Mouse (Mus musculus) lung, embryonic 16.5 days (tissue): ENCODE results near the gene Stag1. TPM values are rescaled to one million over a fixed set of nuclear protein-coding genes. Genes with fewer than 3 reads are reported as not detected.

Experiments
- ATAC-seq: fragments of 200-750 bp; cut with Nextera tagmentation; 2 replicates; pipeline ENCODE4 v1.8.0; 2017; ENCODE audit warnings: low read depth, mild to moderate bottlenecking, moderate library complexity
- H3K27ac ChIP-seq: fragments of 300-500 bp; sonication (generic); 2 replicates; pipeline ENCODE4 v1.5.1; 2014; ENCODE audit warnings: mild to moderate bottlenecking, control low read depth, low read length
- H3K27me3 ChIP-seq: fragments of 300-500 bp; sonication (generic); 2 replicates; pipeline ENCODE4 v1.6.1; 2014; ENCODE audit warnings: low read depth, low read length, mixed read lengths; ENCODE audit not compliant: control insufficient read depth, insufficient read depth
- H3K36me3 ChIP-seq: fragments of 300-500 bp; sonication (generic); 2 replicates; pipeline ENCODE4 v1.6.1; 2014; ENCODE audit warnings: low read length; ENCODE audit not compliant: control insufficient read depth, insufficient read depth
- H3K4me1 ChIP-seq: fragments of 300-500 bp; sonication (generic); replicated peaks from 2 replicates; pipeline ENCODE4 v1.6.1; 2014; ENCODE audit warnings: low read length, mixed read lengths; ENCODE audit not compliant: control insufficient read depth, insufficient read depth
- H3K4me2 ChIP-seq: fragments of 300-500 bp; sonication (generic); 2 replicates; pipeline ENCODE4 v1.6.1; 2014; ENCODE audit warnings: low read depth, low read length, control low read depth
- H3K4me3 ChIP-seq: fragments of 300-500 bp; sonication (generic); 2 replicates; pipeline ENCODE4 v1.5.1; 2014; ENCODE audit warnings: mild to moderate bottlenecking, low read length, control low read depth
- H3K9ac ChIP-seq: fragments of 300-500 bp; sonication (generic); 2 replicates; pipeline ENCODE4 v1.6.1; 2014; ENCODE audit warnings: low read length, control low read depth
- H3K9me3 ChIP-seq: fragments of 300-500 bp; sonication (generic); 2 replicates; pipeline ENCODE4 v1.6.1; 2016; ENCODE audit warnings: low read length; ENCODE audit not compliant: control insufficient read depth
- whole genome bisulfite sequencing: fragments of 180-500 bp; shearing (Covaris S2); extraction: QIAGEN DNeasy Blood & Tissue Kit; methylation state at CpG from one replicate; pipeline ENCODE4 v1.1.7; 2014; 5-methylcytosine and 5-hydroxymethylcytosine counted together
- polyA plus RNA-seq: library from polyadenylated mRNA; unstranded; fragments of >200 nt; fragmentation: Nextera tagmentation; extraction: Ambion mirVana; gene quantifications from 2 replicates; pipeline ENCODE4 v1.2.1, GENCODE M21; 2015

The Stag1 gene
- polyA plus RNA-seq, 1 experiment from 2014 or later: 40.0 TPM

DNA sequence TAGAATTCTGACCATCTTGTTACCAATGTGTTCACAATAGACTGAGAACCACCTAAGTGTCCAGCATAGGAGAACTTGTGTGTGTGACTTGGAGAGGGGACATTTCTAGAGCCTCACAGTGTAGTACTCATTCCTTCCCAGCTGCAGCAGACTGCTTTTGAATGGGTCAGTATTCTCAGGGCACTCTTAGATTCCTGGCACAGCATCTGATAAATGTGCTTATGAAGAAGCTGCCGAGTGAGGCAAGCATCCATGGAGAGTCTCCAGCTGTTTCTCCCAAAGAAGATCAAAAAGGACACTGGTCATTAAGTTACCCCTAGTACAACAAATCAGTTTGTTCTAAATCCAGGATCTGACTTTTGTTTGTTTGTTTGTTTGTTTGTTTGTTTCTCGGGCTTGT, 24.3 kb upstream of the Stag1 start:
- no peaks in the 10 kb centered on the region for H3K9me3 ChIP-seq
- peaks cover 7% of the 10 kb centered on the region for H3K4me1 ChIP-seq
- 36% methylated on average over 2 of the region's 2 CpGs for WGBS
- no peak overlapping the region for H3K4me2 ChIP-seq
- no peaks in the 10 kb centered on the region for H3K27me3 ChIP-seq
- H3K4me3 ChIP-seq: no peak overlapping the region
- no peaks in the 10 kb centered on the region for H3K36me3 ChIP-seq
- H3K27ac ChIP-seq: no peak overlapping the region; the same call in 1 of the 2 replicates
- ATAC-seq: peak; percentile 67
- no peak overlapping the region for H3K9ac ChIP-seq

DNA sequence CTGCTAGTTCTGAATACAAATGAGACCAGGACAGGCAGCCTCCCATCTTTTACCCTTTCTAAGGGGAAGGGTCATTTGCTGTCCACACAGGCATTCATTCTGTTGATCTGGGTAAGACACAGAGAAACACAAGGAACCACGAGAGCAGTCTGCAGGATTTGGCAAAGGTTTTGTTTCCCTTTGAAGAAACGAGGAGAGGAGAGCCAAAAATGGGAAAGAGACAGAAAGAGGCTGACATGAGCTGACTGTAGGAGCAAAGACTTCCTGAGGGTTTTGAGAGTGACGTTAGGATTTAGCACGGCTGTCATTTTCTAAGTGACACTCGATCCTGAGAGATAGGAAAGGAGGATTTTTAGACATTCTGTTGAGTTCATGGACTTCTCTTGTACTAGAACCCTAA, 23.7 kb upstream of the Stag1 start:
- WGBS: 31% methylated on average over 5 of the region's 5 CpGs

DNA sequence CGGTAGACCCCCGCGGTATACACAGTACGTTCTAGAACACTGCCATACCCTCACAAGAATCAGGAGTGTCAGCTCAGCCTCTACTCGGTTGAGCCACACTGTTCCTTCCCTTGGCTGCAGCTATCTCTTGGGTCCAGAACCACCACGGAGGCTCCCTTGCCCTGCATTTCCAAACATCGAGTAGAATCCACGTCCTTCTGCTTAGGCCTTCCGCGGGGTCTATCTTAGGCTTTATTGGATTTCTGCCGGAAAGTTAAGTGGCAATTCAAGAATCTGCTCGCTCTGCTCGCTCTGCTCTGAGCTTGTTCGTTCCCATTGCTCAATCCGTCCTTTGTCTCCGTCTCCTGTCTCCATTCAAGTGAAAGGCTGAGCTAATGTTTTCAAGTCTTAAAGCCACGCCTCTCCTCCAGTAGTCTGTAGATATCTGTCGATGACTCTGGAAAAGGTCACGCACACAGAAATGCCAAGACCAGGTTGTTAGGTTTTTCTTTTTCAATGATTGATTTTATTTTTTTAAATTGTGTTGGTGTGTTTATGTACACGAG, 17.3 kb upstream of the Stag1 start:
- Histone ChIP-seq H3K27ac (peak overlapping the region; percentile 77), H3K4me3 (0 out of 2 replicates have a peak overlapping the region, but pooled peaks have one; percentile 3), H3K4me2 (peak overlapping the region; percentile 27), H3K9me3 (no peaks in the 10 kb centered on the region), H3K36me3 (no peaks in the 10 kb centered on the region), H3K4me1 (peaks cover 12% of the 10 kb centered on the region), H3K27me3 (no peaks in the 10 kb centered on the region), H3K9ac (no peak overlapping the region)
- WGBS: 57% methylated on average over 20 of the region's 20 CpGs
- peak; percentile 20; the same call in 1 of the 2 replicates for ATAC-seq

More for the DNA sequence above, 23.7 kb upstream of the Stag1 start:
- Histone ChIP-seq H3K4me3 (no peak overlapping the region), H3K4me1 (peaks cover 7% of the 10 kb centered on the region), H3K27me3 (no peaks in the 10 kb centered on the region), H3K9ac (no peak overlapping the region), H3K27ac (peak overlapping the region; percentile 24; the same call in 1 of the 2 replicates), H3K36me3 (no peaks in the 10 kb centered on the region), H3K4me2 (no peak overlapping the region), H3K9me3 (no peaks in the 10 kb centered on the region)
- ATAC-seq: peak; percentile 24; the same call in 1 of the 2 replicates

- no peak overlapping the region for H3K4me3 ChIP-seq
- ATAC-seq: peak; percentile 39; the same call in 1 of the 2 replicates
- no peak overlapping the region for H3K4me2 ChIP-seq
- H3K4me1 ChIP-seq: peaks cover 12% of the 10 kb centered on the region
- peak overlapping the region; percentile 56 for H3K27ac ChIP-seq
- no peaks in the 10 kb centered on the region for H3K27me3 ChIP-seq
- H3K9me3 ChIP-seq: no peaks in the 10 kb centered on the region
- H3K36me3 ChIP-seq: no peaks in the 10 kb centered on the region
- WGBS: 49% methylated on average over 13 of the region's 13 CpGs
- H3K9ac ChIP-seq: no peak overlapping the region
Observed at GRCm38 (mm10) chr9:100581543-100582492, 15.8 kb upstream of the Stag1 start.

DNA sequence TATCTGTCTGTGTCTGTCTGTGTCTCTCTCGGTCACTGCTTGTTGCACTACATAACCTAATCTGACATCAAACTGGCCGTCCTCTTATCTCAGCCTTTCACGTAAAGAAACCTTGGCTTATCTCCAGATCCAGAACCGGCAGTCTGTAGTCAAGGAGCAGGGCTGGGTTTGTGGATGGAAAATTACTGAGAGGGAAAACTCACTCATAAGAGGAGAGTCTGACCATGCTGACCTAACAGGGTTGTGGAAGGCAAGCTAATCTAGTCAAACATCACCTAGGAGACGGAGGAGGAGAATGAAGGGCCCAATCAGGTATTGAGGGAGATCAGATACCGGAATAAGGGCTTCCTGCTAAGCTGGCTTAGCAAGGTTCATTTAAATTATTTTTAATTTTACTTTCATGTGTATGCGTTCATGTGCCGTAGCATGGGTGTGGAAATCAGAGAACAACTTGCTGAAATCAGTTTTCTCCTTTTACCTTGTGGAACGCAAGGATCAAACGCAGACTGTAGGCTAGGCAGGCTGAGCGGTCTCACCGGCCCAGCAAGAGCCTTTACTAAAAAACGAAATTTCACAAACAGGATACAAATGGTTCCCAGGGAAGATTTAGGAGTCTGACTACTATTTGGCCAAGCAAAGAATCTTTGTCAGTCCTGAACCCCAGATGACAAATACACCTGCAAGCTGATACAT, 14.6 kb upstream of the Stag1 start:
- Histone ChIP-seq H3K4me2 (peak overlapping the region; percentile 28), H3K27ac (peak overlapping the region; percentile 77), H3K4me1 (peaks cover 12% of the 10 kb centered on the region), H3K27me3 (no peaks in the 10 kb centered on the region), H3K9ac (no peak overlapping the region), H3K36me3 (no peaks in the 10 kb centered on the region), H3K9me3 (no peaks in the 10 kb centered on the region), H3K4me3 (no peak overlapping the region; the same call in 1 of the 2 replicates)
- 33% methylated on average over 13 of the region's 13 CpGs for WGBS
- peak; percentile 91 for ATAC-seq

GRCm38 (mm10) chr9:100584031-100584430, 13.6 kb upstream of the Stag1 start:
- peaks cover 12% of the 10 kb centered on the region for H3K4me1 ChIP-seq
- H3K27ac ChIP-seq: peak overlapping the region; percentile 71
- no peaks in the 10 kb centered on the region for H3K27me3 ChIP-seq
- peak overlapping the region; percentile 50; the same call in 1 of the 2 replicates for H3K9ac ChIP-seq
- no peak overlapping the region for H3K4me2 ChIP-seq
- no peaks in the 10 kb centered on the region for H3K36me3 ChIP-seq
- no peaks in the 10 kb centered on the region for H3K9me3 ChIP-seq
- no peak for ATAC-seq
- WGBS: 50% methylated on average over 4 of the region's 4 CpGs
- no peak overlapping the region for H3K4me3 ChIP-seq

DNA sequence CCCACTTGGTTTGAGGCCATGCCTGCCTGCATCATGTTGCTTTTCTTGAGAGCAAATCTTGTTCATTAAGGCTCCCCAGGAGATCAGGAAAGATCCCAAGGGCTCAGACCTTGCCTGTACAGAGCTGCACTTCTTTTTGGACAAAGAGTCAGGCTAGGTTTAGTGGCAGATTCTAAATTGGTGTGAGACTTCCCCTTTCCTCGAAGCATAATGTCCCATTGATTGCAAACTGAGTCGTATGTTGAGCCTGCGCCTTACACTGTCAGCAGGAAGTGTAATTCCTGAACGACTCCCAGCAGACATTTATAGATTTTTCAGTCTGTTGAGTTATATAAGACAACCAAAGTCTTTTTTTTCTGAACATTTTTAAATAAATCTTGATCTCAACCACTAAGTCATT, 7.1 kb upstream of the Stag1 start:
- Histone ChIP-seq H3K9me3 (no peaks in the 10 kb centered on the region), H3K27ac (no peak overlapping the region), H3K4me3 (no peak overlapping the region), H3K9ac (no peak overlapping the region), H3K27me3 (no peaks in the 10 kb centered on the region), H3K4me2 (no peak overlapping the region), H3K4me1 (no peaks in the 10 kb centered on the region), H3K36me3 (no peaks in the 10 kb centered on the region)
- ATAC-seq: no peak
- 51% methylated on average over 4 of the region's 4 CpGs for WGBS

GRCm38 (mm10) chr9:100596317-100596716, 1.3 kb upstream of the Stag1 start:
- H3K4me2 ChIP-seq: no peak overlapping the region
- no peaks in the 10 kb centered on the region for H3K27me3 ChIP-seq
- H3K36me3 ChIP-seq: no peaks in the 10 kb centered on the region
- no peaks in the 10 kb centered on the region for H3K9me3 ChIP-seq
- 85% methylated on average over 8 of the region's 8 CpGs for WGBS
- H3K27ac ChIP-seq: no peak overlapping the region
- no peak overlapping the region for H3K4me3 ChIP-seq
- H3K9ac ChIP-seq: no peak overlapping the region
- no peak for ATAC-seq
- no peaks in the 10 kb centered on the region for H3K4me1 ChIP-seq
